Mouse (Mus musculus) midbrain, embryonic 15.5 days (tissue): Measurements from ENCODE around the gene Hmgn2. TPM values are rescaled to one million over a fixed set of nuclear protein-coding genes. Genes with fewer than 3 reads are reported as not detected.
A peak's percentile ranks its signal among the peaks of the same experiment; 100 is the strongest.
"Not testable (repeated sequence)": the region's sequence is repeated elsewhere in the genome, so short reads cannot be mapped to it uniquely, and the experiment has no call there.

Source experiments
- ATAC-seq: fragments of 200-750 bp; cut with Nextera tagmentation; replicated peaks from 2 replicates; pipeline ENCODE4 v1.8.0; 2017; ENCODE audit warnings: moderate TSS enrichment
- H3K27ac ChIP-seq: fragments of 300-500 bp; sonication (generic); 2 replicates; pipeline ENCODE4 v1.5.1; 2015; ENCODE audit warnings: mild to moderate bottlenecking, inconsistent platforms
- H3K27me3 ChIP-seq: fragments of 300-500 bp; sonication (generic); replicated peaks from 2 replicates; pipeline ENCODE4 v1.6.1; 2015; ENCODE audit warnings: inconsistent platforms
- H3K36me3 ChIP-seq: fragments of 300-500 bp; sonication (generic); replicated peaks from 2 replicates; pipeline ENCODE4 v1.6.1; 2015; ENCODE audit warnings: inconsistent platforms
- H3K4me1 ChIP-seq: fragments of 300-500 bp; sonication (generic); 2 replicates; pipeline ENCODE4 v1.6.1; 2015; ENCODE audit warnings: inconsistent platforms
- H3K4me2 ChIP-seq: fragments of 300-500 bp; sonication (generic); 2 replicates; pipeline ENCODE4 v1.6.1; 2015; ENCODE audit warnings: inconsistent platforms, mild to moderate bottlenecking, moderate library complexity
- H3K4me3 ChIP-seq: fragments of 300-500 bp; sonication (generic); 2 replicates; pipeline ENCODE4 v1.5.1; 2015; ENCODE audit warnings: mild to moderate bottlenecking, inconsistent platforms
- H3K9ac ChIP-seq: fragments of 300-500 bp; sonication (generic); 2 replicates; pipeline ENCODE4 v1.6.1; 2015; ENCODE audit warnings: mild to moderate bottlenecking, inconsistent platforms
- H3K9me3 ChIP-seq: fragments of 300-500 bp; sonication (generic); 2 replicates; pipeline ENCODE4 v1.6.1; 2016; ENCODE audit warnings: inconsistent platforms
- WGBS: fragments of 180-500 bp; shearing (Covaris S2); methylation state at CpG from one replicate; pipeline ENCODE4 v1.1.7; 2015; ENCODE audit warnings: mixed read lengths; 5-methylcytosine and 5-hydroxymethylcytosine counted together
- polyA plus RNA-seq: library from polyadenylated mRNA; unstranded; fragments of >200 nt; fragmentation: Nextera tagmentation; extraction: Ambion mirVana; gene quantifications from 2 replicates; pipeline ENCODE4 v1.2.1, GENCODE M21; 2015

Hmgn2 gene
- polyA plus RNA-seq, 1 experiment from 2014 or later = 876 TPM

DNA sequence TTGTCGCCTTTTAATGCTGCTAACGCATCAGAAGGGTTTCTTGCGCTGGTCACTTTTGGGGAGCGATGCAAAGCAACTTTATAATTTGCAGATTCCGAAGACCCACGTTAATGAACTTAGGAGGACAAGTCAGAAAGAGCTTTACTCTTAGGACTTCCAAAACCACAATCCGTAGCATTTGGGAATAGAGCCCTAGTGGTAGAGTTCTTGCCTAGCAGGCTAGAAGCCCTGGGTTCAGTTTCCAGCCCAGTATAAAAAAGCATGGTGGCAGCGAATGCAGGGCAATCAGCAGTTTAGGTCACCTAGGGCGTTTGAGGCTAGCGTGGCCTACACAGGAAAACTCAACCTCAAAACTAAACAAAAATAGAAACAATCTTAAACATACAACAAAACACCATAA lies 33.3 kb upstream of the Hmgn2 start:
- H3K9ac ChIP-seq = no peak overlapping the region

DNA sequence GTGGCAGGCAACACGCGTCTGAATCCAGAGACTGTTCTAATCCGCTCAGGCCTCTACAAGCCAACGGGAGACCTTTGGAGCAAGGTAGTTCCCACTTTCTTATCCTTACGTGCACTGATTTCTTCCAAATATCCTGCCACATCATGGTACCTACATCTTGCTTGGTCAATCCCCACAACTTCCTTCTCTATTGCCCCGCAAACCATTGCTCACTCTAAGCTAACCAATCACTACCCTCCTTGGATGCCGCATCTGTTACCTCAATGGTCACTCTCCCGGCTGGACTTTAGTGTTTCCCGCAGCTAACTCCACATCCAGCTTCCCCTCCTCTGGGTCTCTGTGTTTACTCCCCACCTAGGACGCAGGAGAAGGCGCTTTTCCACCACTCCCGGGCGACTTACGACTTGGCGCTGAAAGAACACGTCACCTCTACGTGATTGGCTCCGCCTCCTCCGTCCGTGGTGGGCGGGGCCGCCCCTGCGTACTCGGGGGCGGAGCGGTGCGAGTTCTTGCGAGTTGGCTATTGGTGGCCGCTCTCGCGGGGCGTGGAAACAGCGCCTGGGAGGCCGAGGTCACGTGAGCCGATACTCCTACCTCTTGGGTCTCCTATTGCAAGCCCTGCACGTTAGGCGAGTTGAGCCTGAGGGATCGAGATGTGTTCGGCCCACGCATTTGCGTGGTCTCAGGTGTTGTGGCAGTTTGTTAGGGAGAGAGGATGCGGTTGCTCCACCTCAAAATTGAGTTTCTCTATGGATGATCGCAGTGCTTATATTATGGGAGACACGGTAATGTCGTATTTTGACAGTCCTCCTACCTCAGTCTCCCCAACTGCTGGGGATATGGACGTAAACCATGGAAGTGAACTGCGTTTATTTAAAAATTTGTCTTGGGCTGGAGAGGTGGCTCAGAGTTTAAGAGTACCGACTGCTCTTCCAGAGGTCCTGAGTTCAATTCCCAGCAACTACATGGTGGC lies 32.3 kb upstream of the Hmgn2 start, which contains the start of gene Dhdds:
TSS of gene Dhdds (minus strand) at position 453 of the 973 bp plus-strand sequence.
- 0 out of 2 replicates have a peak, but pooled peaks cover 3% of the 10 kb centered on the region for H3K36me3 ChIP-seq
- H3K4me3 ChIP-seq = peak within 1 kb of the TSS; percentile 70
- 1% methylated on average over 49 of the region's 49 CpGs for WGBS
- H3K4me1 ChIP-seq = peaks cover 13% of the 10 kb centered on the region
- H3K9me3 ChIP-seq = no peaks in the 10 kb centered on the region
- H3K27me3 ChIP-seq = no peaks in the 10 kb centered on the region
- peak within 1 kb of the TSS; percentile 55 for H3K27ac ChIP-seq
- peak within 1 kb of the TSS; percentile 87 for H3K4me2 ChIP-seq
- peak within 1 kb of the TSS; percentile 62 for H3K9ac ChIP-seq
- ATAC-seq = peak; percentile 97

More for the DNA sequence above, 33.3 kb upstream of the Hmgn2 start:
- Histone ChIP-seq H3K27ac (no peak overlapping the region), H3K4me2 (no peak overlapping the region), H3K36me3 (no peaks in the 10 kb centered on the region), H3K9me3 (no peaks in the 10 kb centered on the region), H3K4me1 (peaks cover 13% of the 10 kb centered on the region), H3K4me3 (no peak overlapping the region), H3K27me3 (no peaks in the 10 kb centered on the region)
- ATAC-seq = no peak
- WGBS = 52% methylated on average over 10 of the region's 10 CpGs

DNA sequence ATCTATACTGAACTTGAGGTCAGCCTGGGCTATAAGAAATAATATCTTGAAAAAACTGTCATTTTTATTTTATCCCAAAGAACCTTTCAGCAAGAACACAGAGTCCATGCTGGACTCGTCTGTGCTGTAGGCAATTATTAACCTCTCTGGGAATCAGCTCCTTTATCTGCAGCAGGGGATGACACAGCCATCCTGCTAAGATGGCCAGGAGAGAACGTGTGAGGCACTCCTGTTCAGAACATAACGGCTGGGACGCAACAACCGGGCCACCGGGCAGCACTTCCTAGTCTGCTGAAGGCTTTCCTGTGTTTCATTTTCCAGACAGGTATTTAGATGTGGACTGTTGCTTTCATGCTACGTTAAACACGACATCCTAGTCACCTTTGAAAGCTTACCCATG lies 26.2 kb upstream of the Hmgn2 start:
- Histone ChIP-seq H3K4me1 (peaks cover 6% of the 10 kb centered on the region), H3K27ac (no peak overlapping the region), H3K36me3 (peaks cover 19% of the 10 kb centered on the region; the same call in 1 of the 2 replicates), H3K9me3 (no peaks in the 10 kb centered on the region), H3K4me3 (no peak overlapping the region), H3K9ac (no peak overlapping the region), H3K27me3 (no peaks in the 10 kb centered on the region), H3K4me2 (no peak overlapping the region)
- no peak for ATAC-seq
- 95% methylated on average over 8 of the region's 8 CpGs for WGBS

DNA sequence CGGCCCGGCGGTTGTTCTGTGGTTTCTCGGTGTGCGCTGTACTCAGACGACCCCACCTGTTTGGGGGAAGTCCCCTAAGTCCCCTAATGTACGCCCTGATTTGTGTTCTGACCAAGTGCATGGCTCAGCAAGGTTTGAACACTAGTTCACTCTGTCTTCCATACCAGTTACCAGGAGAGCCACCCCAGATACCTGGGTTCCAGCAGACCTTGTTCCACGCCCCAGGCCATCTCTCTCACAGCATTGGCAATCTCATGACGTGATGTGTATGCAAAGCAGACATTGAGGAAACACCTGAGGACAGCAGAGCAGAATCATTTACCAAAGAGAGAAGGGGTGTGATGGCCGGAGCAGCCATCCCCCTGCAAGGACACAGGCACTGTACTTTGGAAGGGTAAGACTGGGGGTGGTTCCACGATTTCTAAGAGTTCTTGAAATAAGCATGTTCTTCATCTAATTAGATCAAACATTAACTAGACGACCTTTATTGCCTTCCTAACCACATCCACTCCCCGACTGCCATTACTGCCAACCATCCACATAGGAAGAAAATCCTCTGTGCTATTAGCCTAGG lies 22.7 kb upstream of the Hmgn2 start:
- no peak for ATAC-seq
- no peaks in the 10 kb centered on the region for H3K4me1 ChIP-seq
- H3K4me3 ChIP-seq = no peak overlapping the region
- peaks cover 22% of the 10 kb centered on the region; the same call in 1 of the 2 replicates for H3K36me3 ChIP-seq
- H3K9me3 ChIP-seq = no peaks in the 10 kb centered on the region
- H3K4me2 ChIP-seq = no peak overlapping the region
- H3K27ac ChIP-seq = no peak overlapping the region
- 93% methylated on average over 13 of the region's 13 CpGs for WGBS
- H3K9ac ChIP-seq = no peak overlapping the region
- no peaks in the 10 kb centered on the region for H3K27me3 ChIP-seq

DNA sequence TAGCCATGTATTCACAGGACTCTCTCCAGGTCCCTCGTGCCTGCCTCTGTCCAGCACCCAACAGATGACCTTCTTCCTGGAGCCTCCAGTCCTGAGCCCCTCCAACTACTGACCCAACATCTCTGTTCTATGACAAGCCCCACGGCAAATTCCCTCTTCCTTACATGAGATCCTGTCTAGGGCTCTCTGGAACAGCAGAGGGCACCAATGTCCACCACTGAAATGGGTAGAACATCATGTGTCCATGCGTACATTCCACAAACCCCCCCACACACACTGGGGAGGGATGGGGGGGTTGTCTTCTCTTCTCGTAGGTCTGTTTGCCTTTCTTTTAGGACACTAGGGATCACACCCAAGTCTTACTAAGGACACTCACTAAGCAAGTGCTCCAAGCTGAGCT lies 21.6 kb upstream of the Hmgn2 start:
- WGBS = 60% methylated on average over 4 of the region's 4 CpGs
- H3K36me3 ChIP-seq = peaks cover 23% of the 10 kb centered on the region; the same call in 1 of the 2 replicates
- no peak overlapping the region for H3K9ac ChIP-seq

DNA sequence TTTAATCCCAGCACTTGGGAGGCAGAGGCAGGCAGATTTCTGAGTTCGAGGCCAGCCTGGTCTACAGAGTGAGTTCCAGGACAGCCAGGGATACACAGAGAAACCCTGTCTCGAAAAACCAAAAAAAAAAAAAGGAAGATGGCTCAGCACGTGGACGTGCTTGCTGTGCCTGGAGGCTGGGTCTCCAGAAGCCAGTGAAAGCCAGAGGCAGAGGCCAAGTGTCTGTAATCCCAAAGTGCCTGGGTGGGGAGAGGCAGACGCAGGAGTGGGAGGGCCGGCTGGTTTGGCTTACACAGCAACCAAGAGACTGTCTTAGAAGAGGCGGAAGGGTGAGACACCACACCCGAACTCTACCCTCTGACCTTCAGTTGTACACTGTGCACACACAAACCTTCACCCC lies 19.8 kb upstream of the Hmgn2 start:
- H3K27me3 ChIP-seq, H3K9ac ChIP-seq, H3K4me2 ChIP-seq, H3K9me3 ChIP-seq, H3K4me1 ChIP-seq, H3K27ac ChIP-seq, H3K4me3 ChIP-seq, ATAC-seq: not testable (repeated sequence)
- peaks cover 17% of the 10 kb centered on the region; the same call in 1 of the 2 replicates for H3K36me3 ChIP-seq
- 94% methylated on average over 8 of the region's 8 CpGs for WGBS

More for the DNA sequence above, 21.6 kb upstream of the Hmgn2 start:
- H3K27ac ChIP-seq = no peak overlapping the region
- H3K4me1 ChIP-seq = no peaks in the 10 kb centered on the region
- H3K27me3 ChIP-seq = no peaks in the 10 kb centered on the region
- H3K4me3 ChIP-seq = no peak overlapping the region
- no peak for ATAC-seq
- H3K4me2 ChIP-seq = no peak overlapping the region
- no peaks in the 10 kb centered on the region for H3K9me3 ChIP-seq

DNA sequence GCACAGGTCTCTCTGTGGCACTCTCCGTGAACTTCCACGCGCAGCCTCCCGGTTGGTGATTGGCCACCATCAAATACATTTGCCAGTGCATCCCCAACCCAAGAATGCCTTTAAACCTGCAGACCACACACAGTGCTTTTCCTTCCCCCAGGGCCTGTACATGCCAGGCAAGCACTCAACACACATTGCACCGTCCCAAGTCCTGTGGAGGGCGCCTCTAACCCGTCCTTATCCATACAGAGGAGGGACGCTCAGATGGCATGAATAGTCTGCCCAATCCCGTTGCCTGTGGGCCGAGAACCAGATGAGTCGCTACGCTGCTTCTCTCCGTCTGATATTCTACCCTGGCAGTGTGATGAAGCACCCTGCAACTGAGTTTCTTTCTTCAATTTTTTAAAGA lies 14.5 kb upstream of the Hmgn2 start:
- H3K9me3 ChIP-seq = no peaks in the 10 kb centered on the region
- H3K9ac ChIP-seq = no peak overlapping the region
- no peaks in the 10 kb centered on the region for H3K27me3 ChIP-seq
- no peak overlapping the region for H3K4me3 ChIP-seq
- H3K27ac ChIP-seq = no peak overlapping the region
- H3K36me3 ChIP-seq = peaks cover 14% of the 10 kb centered on the region; the same call in 1 of the 2 replicates
- H3K4me2 ChIP-seq = no peak overlapping the region
- ATAC-seq = no peak
- WGBS = 78% methylated on average over 13 of the region's 13 CpGs
- H3K4me1 ChIP-seq = no peaks in the 10 kb centered on the region

DNA sequence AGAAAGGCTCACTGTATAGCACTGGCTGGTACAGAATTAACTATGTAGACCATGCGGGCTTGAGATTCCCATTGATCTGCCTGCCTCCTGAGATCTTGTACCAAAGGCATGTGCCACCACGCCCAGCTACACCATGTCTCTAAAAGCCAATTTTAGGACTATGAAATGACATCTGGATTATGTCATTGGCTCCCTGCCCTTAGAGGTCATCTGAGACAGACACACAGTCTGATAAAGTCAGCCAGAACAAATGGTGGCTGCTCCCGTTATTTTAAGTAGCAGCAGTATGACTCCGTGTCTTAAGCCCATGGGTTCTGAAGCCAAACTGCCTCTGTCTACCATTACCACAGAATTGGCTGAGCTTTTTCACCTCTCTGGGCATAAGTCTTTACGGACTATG lies 12.0 kb upstream of the Hmgn2 start:
- WGBS = 90% methylated on average over 5 of the region's 5 CpGs
- no peak overlapping the region for H3K4me2 ChIP-seq
- ATAC-seq = no peak
- H3K9me3 ChIP-seq = no peaks in the 10 kb centered on the region
- H3K4me1 ChIP-seq = no peaks in the 10 kb centered on the region
- peaks cover 11% of the 10 kb centered on the region; the same call in 1 of the 2 replicates for H3K36me3 ChIP-seq
- H3K9ac ChIP-seq = no peak overlapping the region
- no peaks in the 10 kb centered on the region for H3K27me3 ChIP-seq
- no peak overlapping the region for H3K27ac ChIP-seq
- H3K4me3 ChIP-seq = no peak overlapping the region

DNA sequence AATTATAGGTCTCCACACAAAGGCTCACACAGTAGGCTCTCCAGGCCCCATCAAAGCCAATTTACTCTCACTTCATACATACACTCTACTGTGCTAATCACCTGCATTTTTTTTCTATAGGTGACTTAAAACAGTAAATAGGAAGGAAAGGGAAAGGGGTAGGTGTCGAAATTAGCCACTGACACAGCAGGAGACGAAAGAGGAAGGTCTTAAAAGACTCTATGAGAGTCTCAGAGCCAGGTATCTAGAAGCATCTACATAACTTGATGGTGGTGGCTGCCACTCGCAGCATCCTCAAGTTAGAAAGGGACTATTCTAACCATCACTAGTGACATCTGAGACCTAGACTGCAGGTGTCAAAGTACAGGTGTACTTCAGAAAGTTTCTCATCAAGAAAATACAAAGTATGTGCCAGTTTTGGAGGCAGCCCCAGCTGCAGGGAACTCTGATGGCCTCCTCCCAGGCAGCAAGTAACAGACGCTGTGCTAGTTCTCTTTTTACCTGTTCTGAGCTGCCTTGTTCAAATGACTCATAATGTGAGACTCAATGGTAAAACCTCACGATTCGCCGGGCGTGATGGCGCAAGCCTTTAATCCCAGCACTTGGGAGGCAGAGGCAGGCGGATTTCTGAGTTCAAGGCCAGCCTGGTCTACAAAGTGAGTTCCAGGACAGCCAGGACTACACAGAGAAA lies 9.7 kb upstream of the Hmgn2 start:
- H3K4me1 ChIP-seq = no peaks in the 10 kb centered on the region
- no peak overlapping the region for H3K9ac ChIP-seq
- no peak overlapping the region for H3K4me2 ChIP-seq
- peaks cover 11% of the 10 kb centered on the region; the same call in 1 of the 2 replicates for H3K36me3 ChIP-seq
- ATAC-seq = no peak
- no peaks in the 10 kb centered on the region for H3K9me3 ChIP-seq
- no peaks in the 10 kb centered on the region for H3K27me3 ChIP-seq
- 93% methylated on average over 10 of the region's 10 CpGs for WGBS
- no peak overlapping the region for H3K27ac ChIP-seq
- H3K4me3 ChIP-seq = no peak overlapping the region

DNA sequence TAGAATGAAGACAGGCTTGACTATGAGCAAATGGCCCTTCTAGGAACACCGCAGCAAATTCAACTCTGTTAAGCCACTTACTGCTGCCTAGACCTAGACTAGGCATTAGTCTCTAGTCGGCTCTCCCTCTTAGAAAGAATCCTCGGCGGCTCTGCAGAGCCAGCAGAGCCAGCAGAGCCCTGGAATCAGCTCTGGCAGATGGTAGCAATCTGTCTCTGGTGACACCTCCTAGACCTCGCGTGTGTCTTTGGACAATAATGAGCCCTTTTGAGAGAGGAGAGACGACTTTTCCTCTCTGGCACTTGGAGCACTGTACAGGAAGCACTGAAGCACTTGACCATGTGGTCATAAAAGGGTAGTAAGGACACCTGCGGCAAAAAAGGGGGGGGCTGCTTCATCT lies 3.3 kb upstream of the Hmgn2 start:
- H3K9ac ChIP-seq = no peak overlapping the region
- no peaks in the 10 kb centered on the region for H3K27me3 ChIP-seq
- no peak overlapping the region for H3K4me3 ChIP-seq
- no peak for ATAC-seq
- H3K27ac ChIP-seq = no peak overlapping the region
- 59% methylated on average over 8 of the region's 8 CpGs for whole genome bisulfite sequencing
- H3K4me2 ChIP-seq = no peak overlapping the region
- 0 out of 2 replicates have a peak, but pooled peaks cover 2% of the 10 kb centered on the region for H3K36me3 ChIP-seq
- H3K4me1 ChIP-seq = peaks cover 25% of the 10 kb centered on the region
- H3K9me3 ChIP-seq = no peaks in the 10 kb centered on the region

DNA sequence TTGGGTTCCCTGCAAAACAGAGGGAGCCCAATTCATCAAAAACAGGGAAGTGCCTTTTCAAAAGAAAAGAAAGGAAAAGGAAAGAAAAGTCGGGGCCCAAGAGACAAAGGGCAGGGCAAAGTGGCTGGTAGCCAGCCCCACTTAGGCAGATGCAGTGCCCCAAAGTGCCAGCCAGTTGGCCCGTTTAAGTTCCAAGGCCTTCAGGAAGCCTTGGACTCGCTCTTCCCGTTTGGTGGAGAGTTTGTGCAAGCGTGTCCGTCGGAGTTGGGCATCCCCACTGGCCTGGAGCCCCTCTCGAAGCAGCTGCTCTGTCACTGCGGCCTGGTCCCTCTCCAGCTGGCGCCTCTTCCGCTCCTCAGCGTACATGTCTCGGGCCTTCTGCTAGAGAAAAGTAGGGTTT lies 2.4 kb upstream of the Hmgn2 start:
- H3K27me3 ChIP-seq = no peaks in the 10 kb centered on the region
- no peak overlapping the region for H3K4me3 ChIP-seq
- 64% methylated on average over 13 of the region's 13 CpGs for WGBS
- H3K27ac ChIP-seq = peak overlapping the region; percentile 99; the same call in 1 of the 2 replicates
- peaks cover 33% of the 10 kb centered on the region for H3K4me1 ChIP-seq
- no peaks in the 10 kb centered on the region for H3K9me3 ChIP-seq
- 0 out of 2 replicates have a peak, but pooled peaks cover 3% of the 10 kb centered on the region for H3K36me3 ChIP-seq
- no peak overlapping the region for H3K4me2 ChIP-seq
- ATAC-seq = no peak
- H3K9ac ChIP-seq = no peak overlapping the region

DNA sequence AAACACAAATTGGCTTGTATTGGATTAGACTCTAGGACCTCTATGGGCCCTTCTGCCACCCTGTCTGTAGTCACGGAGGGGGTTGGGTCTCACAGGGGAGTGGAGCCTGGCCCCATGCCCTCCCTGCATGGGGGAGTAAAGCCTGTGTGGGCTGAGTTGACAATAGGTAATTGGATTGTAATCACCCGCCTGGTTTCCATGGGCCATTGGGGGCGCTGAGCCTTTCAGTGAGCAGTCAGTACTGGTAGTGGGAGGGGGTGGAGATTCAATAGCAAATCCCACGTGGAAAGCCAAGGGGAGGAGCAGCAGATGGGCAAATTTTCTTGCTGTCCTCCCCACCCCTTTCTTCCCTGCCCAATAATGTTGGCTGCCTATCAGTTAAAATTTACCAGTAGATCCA lies 1.7 kb upstream of the Hmgn2 start:
- H3K27ac ChIP-seq = peak overlapping the region; percentile 99
- H3K9me3 ChIP-seq = no peaks in the 10 kb centered on the region
- no peaks in the 10 kb centered on the region for H3K27me3 ChIP-seq
- no peak overlapping the region for H3K4me3 ChIP-seq
- ATAC-seq = no peak
- H3K4me1 ChIP-seq = peaks cover 38% of the 10 kb centered on the region
- no peak overlapping the region for H3K4me2 ChIP-seq
- H3K36me3 ChIP-seq = peaks cover 7% of the 10 kb centered on the region; the same call in 1 of the 2 replicates
- 5% methylated on average over 4 of the region's 4 CpGs for WGBS
- H3K9ac ChIP-seq = no peak overlapping the region
